Mouse (Mus musculus) retina, postnatal 1 day (tissue): ENCODE results near the gene Tmem14c.

Source experiments
- DNase-seq: peaks from one replicate; pipeline ENCODE4 v3.0.0-alpha.2; 2012

Tmem14c gene

DNA sequence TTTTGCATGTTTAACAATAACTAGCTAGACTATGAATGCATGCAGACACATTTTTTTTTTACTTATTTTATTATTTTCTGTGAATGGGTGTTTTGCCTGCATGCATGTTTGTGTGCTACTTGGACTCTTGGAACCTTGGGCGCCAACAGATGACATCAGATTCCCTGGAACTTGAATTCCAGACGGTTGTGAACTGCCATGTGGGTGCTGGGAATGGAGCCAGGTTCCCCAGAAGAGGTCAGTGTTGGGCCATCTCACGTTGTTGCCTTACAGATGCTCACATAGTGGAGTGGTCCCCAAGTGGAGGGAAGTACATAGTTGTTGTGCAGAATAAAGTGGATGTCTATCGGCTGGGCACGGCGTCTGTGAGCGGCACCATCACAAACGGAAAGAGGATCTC is 7.1 kb upstream of the Tmem14c start:
- no peak for DNase-seq

DNA sequence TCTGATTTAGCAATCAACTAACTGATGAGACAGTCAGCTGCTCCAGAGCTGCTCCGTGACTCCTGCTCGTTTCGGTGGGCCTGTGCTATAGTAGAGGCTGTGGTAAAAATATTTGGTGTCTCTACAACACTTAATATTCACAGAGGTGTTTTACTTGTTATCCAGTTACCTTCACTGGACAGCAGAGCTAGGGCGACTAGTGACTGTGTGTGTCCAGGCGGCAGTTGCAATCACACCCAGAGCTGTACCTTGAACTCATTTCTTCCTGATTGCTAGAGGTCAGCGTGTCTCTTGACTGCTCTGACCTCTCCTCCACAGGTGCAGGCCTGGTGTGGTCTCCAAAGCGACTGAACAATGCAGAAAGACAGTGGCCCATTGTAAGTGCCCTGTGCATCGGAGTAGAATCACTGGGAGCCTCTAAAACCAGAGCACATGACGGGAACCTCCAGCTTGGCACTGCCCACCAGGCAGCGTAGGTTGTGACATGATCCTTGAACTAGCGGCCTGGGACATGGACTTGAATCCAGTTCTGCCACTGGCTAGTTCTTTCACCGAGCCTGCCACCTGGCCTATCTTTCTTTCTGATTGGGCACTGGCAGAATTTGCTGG is 809 bp downstream of the Tmem14c start:
- peak; percentile 43 for DNase-seq

DNA sequence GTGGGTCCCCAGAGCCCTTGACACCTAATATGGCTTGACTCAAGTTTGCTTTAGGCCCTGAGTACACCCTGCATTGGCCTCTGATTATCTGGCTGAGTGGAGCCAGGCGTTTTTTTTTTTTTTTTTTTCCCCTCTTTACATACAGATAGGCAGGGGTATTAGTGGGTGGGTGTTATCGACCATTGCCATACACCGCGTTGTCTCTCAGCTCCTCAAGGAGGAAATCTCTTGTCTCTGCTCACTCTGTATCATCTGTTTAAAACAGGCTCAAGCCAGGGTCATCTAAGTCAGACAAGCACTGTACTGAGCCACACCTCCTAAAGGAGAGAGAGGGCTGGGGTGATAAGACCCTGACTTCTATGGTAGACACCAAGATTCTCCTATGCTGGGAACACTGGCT is 1.7 kb downstream of the Tmem14c start:
- DNase-seq, result no peak

DNA sequence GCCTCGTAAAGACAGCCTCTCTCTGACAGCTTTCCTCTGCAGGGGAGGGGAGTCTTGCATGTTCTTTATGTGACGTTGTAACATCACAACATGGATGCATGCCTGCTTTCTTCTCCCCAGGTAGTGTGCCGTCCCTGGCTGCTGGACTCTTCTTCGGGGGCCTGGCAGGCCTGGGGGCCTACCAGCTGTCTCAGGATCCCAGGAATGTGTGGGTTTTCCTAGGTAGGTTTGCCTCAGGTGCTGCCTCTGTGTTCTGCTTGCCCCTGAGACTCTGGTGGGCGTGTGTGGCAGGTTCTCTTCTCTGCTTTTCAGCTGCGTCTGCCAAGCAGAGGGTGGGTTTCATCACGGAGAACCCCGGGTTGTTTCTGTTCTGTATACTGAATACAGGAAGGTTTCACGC is 2.1 kb downstream of the Tmem14c start:
- DNase-seq, result no peak

DNA sequence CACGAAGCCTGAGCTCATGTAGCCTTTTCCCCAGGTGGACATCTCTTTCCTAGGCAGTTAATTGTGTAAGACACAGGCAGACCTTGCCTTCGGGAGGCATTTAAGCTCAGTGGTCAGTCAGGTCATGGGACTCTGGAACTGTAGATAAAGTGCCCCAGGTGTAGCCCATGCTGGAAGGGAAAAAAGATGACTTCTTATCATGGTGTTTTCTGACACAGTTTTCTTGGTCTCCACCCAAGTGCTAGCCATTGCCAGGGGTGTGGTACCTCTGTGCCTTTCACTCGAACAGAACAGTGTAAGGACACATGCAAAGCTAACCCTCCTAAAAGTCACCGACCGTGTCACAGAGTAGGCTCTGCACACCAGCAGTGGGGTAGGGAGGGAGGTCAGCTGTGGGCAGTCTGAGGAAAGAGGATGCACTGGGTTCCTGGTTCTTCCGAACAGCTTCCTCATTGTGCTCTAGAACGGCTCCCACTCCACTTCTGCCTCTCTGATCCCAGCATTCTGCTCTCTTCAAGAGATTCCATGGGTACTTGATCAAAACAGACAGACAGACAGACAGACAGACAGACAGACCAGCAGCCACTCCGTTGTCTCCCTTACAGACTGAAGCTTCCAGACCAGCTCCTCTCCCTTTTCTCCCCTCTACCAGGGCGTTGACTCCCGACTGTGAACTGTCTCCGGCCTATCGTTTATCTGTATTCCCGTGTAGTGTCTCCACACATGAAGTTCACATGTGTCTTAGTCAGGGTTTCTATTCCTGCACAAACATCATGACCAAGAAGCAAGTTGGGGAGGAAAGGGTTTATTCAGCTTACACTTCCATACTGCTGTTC is 2.9 kb downstream of the Tmem14c start:
- no peak for DNase-seq

DNA sequence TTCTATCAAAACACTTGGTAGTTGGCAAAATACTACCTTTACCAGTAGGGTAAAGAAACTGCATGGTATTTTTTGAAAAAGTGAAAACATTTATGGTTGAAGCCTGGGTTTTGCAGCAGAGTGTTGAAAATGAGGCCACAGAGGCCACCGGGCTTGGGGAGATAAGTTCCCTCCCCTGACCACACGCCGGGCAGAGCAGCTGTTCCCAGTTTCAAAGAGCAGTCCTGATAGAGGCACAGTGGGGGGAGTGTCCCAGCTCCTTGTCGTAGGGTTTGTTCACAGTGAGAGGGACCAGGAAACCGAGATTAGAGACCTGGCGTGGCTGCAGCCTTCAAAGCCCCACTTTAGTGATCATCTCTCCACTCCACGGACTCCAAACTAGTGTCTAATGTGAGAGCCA is 4.4 kb downstream of the Tmem14c start:
- no peak for DNase-seq

DNA sequence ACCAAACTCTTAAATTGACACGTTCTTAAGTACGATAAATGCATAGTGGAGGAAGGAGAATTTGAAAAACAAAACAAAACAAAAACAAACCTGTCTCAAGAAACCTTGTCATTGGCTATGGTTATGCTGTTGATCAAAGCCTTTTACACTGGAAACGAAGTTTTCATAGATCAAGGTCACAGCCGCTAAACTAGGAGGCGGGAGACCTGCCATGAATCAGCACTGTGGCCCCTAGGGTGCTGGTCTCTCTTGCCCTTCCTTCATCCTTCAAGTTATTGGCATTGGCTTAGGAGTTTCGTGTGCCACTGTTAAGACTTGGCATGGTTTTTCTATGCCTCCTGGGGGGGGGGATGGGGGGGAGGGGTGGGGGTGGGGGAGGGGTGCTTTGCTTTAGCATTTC is 5.5 kb downstream of the Tmem14c start:
- DNase-seq, result no peak

DNA sequence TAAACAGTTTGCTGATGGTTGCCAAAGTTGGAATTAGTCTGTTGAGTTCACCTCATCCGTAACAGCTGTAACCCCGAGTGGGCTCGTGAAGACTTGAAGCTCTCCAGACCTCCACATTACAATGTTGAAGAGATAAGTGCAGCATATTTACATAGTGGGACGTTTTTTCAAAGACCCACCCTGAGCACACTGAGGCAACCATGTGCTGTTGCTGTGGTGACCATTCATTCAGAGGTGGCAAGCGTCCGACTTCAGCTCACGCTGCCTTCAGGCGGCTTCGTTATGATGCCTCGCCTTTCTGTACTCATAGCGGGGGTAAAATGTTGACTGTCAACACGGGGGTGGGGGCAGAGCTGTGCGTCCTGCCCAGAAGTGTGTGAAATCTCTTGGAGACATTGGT is 6.0 kb downstream of the Tmem14c start:
- no peak for DNase-seq

DNA sequence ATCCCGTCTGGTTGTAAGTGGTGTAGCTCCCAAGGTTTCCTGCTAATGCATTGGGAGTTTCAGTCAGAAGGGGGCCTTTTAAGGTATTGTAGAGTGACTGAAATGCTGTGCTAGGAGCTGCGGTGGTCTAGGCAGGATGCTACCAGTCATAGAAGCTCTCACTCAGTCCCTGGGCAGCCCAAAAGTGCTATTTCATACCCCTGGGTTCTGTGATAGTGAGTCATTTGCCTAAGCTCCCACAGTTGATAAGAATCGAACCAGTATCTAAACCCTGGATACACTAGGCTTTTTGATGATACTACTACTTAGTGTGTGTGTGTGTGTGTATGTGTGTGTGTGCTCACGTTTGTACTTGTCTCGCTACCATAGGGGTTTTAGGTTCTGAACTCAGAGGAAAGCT is 14.0 kb downstream of the Tmem14c start:
- DNase-seq, result no peak

DNA sequence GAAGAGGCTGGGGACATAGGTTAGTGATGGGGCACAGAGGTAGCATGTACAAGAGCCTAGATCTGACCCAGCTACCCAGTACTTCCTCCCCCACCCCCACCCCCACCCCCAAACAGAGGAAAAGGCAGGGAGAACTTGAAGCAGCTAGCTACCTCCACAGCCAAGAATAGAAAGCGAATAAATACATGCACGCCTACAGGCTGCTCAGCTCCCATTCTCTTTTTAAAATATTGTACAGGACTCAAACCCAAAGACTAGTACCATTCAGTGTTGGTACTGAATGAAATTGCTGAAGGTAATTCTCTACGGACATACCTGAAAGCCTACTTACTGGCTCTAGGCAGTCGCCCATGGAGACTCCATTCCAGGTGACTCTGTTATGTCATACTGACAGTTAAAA is 26.4 kb downstream of the Tmem14c start:
- no peak for DNase-seq

DNA sequence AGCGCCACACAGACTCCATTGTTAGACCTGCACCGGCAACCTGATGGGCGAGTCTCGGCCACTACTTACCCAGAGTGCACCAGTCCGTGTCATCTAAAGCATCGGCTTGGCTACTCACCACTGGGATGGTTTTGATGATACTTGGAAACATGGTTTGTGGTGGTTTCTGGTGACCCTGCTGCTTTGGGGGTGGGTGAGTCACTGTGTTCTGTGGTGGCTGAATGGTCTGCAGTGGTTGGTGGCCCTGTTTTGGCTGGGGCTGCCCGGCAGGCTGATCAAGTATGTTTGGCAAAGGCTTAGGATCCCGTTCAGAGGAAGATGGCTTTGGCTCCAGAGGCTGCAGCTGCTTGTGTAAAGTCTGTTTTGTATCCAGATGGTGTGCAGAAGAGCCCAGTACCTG is 29.8 kb downstream of the Tmem14c start:
- DNase-seq, result no peak

DNA sequence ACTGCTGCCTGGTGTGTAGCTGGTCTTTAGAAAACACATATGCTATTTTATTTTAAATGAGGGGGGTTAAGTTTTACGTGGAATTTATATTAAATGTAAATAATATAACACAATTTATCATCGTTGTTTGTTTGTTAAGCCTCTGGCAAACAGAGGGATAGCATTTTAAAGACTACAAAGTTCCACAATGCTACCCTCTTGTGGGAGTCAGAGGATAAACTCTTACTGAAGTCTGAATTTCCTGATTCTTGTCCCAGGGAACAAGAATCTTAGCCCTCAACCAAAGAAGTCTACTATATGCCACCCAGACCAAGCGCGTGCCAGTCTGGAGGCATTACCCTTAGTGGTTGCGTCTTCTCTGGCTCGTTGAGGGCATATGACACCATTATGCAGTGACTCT is 31.2 kb downstream of the Tmem14c start:
- DNase-seq, result no peak

DNA sequence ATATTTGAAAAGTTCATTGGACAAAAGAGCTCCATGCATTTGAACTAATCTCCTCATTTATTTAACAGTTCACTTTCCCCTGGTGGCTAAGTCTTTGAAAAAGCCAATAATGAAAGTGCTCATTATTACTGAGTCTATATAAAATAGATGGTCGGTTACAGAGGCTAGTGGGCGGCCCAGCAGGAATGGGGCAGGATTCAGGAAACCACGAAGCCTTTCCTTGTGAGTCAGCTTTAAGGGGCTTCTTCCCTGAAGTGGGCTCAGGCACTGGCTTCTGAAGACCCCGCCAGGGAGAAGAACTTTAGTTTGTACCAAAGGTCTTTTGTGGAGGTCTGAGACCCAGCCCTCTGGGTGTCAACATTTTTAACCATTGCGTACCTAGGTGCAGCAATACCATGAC is 35.9 kb downstream of the Tmem14c start:
- no peak for DNase-seq

DNA sequence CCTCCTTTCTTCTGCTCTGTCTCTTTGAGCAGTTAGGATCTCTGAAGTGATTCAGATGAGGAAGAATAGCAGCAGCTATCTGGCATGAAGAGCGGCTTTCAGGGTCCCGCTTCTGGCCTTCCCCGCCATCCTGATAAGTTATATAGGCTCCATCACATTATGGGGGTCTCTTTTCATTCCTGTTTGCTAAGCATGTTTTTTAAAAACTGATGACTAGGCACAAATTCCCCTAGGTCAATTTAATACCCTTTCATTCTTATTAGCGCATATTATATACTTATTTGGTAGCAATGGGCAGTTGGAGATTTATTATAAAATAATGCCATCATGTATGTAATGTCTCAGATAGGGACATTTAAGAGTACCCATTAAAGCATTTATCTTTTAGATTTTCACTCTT is 51.5 kb downstream of the Tmem14c start:
- DNase-seq, result no peak

DNA sequence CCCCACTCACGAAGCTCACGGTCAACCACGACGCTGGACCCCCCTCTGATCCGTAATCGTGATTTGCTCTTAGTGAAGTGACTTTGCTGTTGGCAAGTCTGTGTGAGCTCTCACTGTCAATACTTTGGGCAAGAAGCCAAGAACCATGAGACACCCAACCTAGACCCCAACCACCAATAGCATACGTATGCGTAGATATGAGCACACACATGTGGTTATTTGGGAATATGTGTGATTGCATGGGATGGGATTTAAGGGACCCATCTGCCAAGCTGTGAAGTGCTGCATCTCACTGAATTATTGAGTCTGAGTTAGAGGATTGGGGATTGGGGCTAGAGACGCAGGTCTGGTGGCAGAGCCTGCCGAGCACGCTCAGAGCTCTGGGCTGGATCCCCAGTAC is 55.5 kb downstream of the Tmem14c start:
- DNase-seq, result no peak
